Mouse (Mus musculus) spleen, adult 2 months (tissue): Measurements from ENCODE around the gene Ehbp1. TPM values are rescaled to one million over a fixed set of nuclear protein-coding genes. Genes with fewer than 3 reads are reported as not detected.

Experiments
- DNase-seq, 2 experiments: peaks; one replicate each; pipeline versions ENCODE4 v3.0.0 to v3.0.0-alpha.2; 2012 to 2021; ENCODE audit warnings: low spot score in 2 of 2, low read depth in 1 of 2
- H3K27ac ChIP-seq: fragments of 200-500 bp; 2 replicates; pipeline ENCODE4 v1.5.1; 2012; ENCODE audit warnings: low read length, inconsistent platforms; ENCODE audit not compliant: insufficient read depth
- H3K27me3 ChIP-seq: fragments of 200-500 bp; 2 replicates; pipeline ENCODE4 v1.6.1; 2012; ENCODE audit warnings: mild to moderate bottlenecking, moderate library complexity, low read length, inconsistent platforms; ENCODE audit not compliant: control insufficient read depth, insufficient read depth
- H3K36me3 ChIP-seq: fragments of 200-500 bp; 2 replicates; pipeline ENCODE4 v1.6.1; 2012; ENCODE audit warnings: mild to moderate bottlenecking, low read length, inconsistent platforms; ENCODE audit not compliant: control insufficient read depth, insufficient read depth
- H3K4me1 ChIP-seq: fragments of 200-500 bp; 2 replicates; pipeline ENCODE4 v1.6.1; 2011; ENCODE audit warnings: inconsistent platforms; ENCODE audit not compliant: control insufficient read depth, insufficient read depth, insufficient read length
- H3K4me3 ChIP-seq: fragments of 200-500 bp; 2 replicates; pipeline ENCODE4 v1.5.1; 2011; ENCODE audit warnings: mild to moderate bottlenecking, inconsistent platforms; ENCODE audit not compliant: insufficient read depth, insufficient read length; ENCODE audit errors: extremely low read depth
- CTCF ChIP-seq: fragments of 200-500 bp; IDR thresholded peaks from 2 replicates; pipeline ENCODE4 v1.5.1; 2011; ENCODE audit warnings: mild to moderate bottlenecking, inconsistent platforms; ENCODE audit not compliant: insufficient read depth, insufficient read length, insufficient replicate concordance; ENCODE audit errors: extremely low read depth
- POLR2A ChIP-seq: fragments of 200-500 bp; IDR thresholded peaks from 2 replicates; pipeline ENCODE4 v1.6.1; 2011; ENCODE audit warnings: low read depth, low read length, inconsistent platforms
- WGBS: fragments of 180-500 bp; shearing (Covaris S2); methylation state at CpG from one replicate; pipeline ENCODE4 v1.1.7; 2018; 5-methylcytosine and 5-hydroxymethylcytosine counted together
- polyA plus RNA-seq: library from polyadenylated mRNA; depleted of rRNA; stranded (reverse); fragments of >200 nt; gene quantifications from 2 replicates; pipeline ENCODE4 v1.2.3, GENCODE M21; 2012

Ehbp1 gene
- polyA plus RNA-seq, 1 experiment: 0.36 TPM

DNA sequence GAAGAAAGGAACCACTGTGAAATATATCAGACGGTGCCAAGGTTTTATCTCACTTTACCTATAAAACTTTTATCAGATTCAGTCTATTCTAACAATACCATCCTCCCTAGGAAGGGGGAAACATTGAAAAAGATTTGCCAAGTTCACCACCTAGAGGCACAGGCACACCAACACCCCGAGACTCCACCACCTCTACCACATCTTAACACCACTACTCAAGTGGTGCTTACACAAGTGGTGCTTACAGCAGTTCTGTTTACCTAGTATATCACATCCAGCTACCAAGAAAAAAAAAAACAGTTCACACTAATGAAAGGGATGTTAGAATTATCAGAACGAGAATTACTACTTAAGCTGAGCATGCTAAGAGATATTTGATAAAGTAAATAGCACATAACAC lies 152.1 kb downstream of the Ehbp1 start:
- H3K27me3 ChIP-seq: no peaks in the 10 kb centered on the region
- DNase-seq: no peak
- no peak for TF ChIP-seq CTCF
- TF ChIP-seq POLR2A: no peak
- H3K36me3 ChIP-seq: no peaks in the 10 kb centered on the region
- H3K4me1 ChIP-seq: no peaks in the 10 kb centered on the region
- H3K27ac ChIP-seq: no peak overlapping the region
- no peak overlapping the region for H3K4me3 ChIP-seq
- WGBS: 85% methylated on average over 3 of the region's 3 CpGs

GRCm38 (mm10) chr11:22181530-22182501 lies 160.3 kb downstream of the Ehbp1 start:
- no peak overlapping the region for H3K27ac ChIP-seq
- no peak for DNase-seq
- WGBS: 85% methylated on average over 8 of the region's 8 CpGs

GRCm38 (mm10) chr11:22180146-22180545 lies 161.9 kb downstream of the Ehbp1 start:
- Histone ChIP-seq H3K36me3 (no peaks in the 10 kb centered on the region), H3K27ac (no peak overlapping the region), H3K4me3 (no peak overlapping the region), H3K4me1 (no peaks in the 10 kb centered on the region), H3K27me3 (no peaks in the 10 kb centered on the region)
- TF ChIP-seq POLR2A: no peak
- no peak for TF ChIP-seq CTCF
- DNase-seq: no peak

More at GRCm38 (mm10) chr11:22181530-22182501, 160.3 kb downstream of the Ehbp1 start:
- Histone ChIP-seq H3K36me3 (no peaks in the 10 kb centered on the region), H3K4me1 (no peaks in the 10 kb centered on the region), H3K27me3 (no peaks in the 10 kb centered on the region), H3K4me3 (no peak overlapping the region)
- TF ChIP-seq CTCF: no peak
- no peak for TF ChIP-seq POLR2A

DNA sequence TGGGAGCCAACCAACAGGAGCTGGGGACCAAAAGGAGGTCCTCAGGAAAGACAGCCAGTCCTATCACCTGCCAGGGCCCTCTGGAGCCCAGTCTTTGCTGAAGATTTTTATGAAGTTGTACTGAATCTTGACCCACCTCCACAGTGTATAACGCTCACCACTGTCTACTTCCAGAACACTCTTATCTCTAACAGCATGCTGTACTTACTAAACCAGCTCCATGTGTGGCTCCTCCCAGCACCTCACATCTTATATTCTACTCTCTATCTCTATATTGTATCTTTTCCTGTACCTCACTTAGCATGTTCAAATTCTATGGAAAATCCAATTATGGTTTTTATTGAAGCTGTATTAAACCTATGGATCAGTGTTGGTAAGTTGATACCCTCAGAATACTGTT lies 163.5 kb downstream of the Ehbp1 start:
- WGBS: 96% methylated on average over 1 of the region's 1 CpGs
- H3K27ac ChIP-seq: no peak overlapping the region
- DNase-seq: no peak

DNA sequence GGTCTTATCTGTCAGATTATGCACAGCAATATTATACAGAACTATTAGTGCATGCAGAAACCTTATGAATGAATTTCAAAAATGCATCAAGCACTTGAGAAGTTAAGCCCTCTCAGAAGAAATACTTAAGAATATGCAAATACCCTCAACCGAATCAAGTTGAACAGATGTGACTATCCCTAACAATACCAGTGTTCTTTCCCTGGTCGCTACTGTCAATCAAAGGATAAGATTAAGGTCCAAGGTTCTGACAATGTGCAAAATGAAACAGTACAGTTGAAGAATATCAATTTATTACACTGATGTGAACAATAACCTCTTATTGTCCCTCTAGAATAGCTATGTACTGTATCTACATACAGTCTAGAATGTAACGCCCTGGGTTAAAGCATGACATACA lies 167.8 kb downstream of the Ehbp1 start:
- 95% methylated on average over 3 of the region's 3 CpGs for WGBS
- H3K27ac ChIP-seq: no peak overlapping the region
- TF ChIP-seq POLR2A (no peak), CTCF (no peak)

More for the DNA sequence above, 163.5 kb downstream of the Ehbp1 start:
- Histone ChIP-seq H3K4me3 (no peak overlapping the region), H3K36me3 (no peaks in the 10 kb centered on the region), H3K27me3 (no peaks in the 10 kb centered on the region), H3K4me1 (no peaks in the 10 kb centered on the region)
- TF ChIP-seq POLR2A (no peak), CTCF (no peak)

DNA sequence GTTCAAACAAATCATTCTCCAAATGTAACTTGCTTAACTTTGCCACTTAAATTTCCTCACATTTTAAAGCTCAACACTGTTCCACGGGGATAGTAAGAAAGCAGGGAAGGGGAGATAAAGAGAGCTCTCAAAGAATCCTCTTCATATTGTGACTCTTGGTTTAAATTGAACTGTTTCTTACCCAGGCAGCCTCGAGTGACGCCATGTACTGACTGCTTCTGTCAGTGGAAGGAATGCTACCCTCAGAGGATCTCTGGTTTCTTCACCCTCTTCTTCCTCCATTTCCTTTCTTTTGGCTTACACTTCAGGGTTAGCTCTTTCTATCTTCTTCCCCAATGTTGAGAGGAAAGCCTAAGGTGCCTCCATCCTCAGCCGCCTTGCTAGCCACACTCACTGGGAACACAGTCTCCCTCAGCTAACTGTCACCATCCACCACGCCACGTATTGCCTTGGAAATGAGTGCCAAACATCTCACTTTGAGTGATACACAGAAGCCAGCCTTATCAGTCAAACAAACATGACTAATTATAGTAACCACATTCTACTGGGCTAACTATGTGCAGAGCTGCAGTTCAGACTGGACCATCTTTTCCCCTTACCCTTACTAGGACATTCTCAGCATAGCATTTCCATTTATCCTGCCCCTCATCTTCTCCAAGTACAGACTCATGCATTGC lies 171.0 kb downstream of the Ehbp1 start:
- 83% methylated on average over 6 of the region's 6 CpGs for WGBS
- Histone ChIP-seq H3K27me3 (no peaks in the 10 kb centered on the region), H3K36me3 (no peaks in the 10 kb centered on the region), H3K4me1 (no peaks in the 10 kb centered on the region), H3K4me3 (no peak overlapping the region), H3K27ac (no peak overlapping the region)
- no peak for TF ChIP-seq CTCF
- TF ChIP-seq POLR2A: no peak
- no peak for DNase-seq

More for the DNA sequence above, 167.8 kb downstream of the Ehbp1 start:
- Histone ChIP-seq H3K27me3 (no peaks in the 10 kb centered on the region), H3K4me3 (no peak overlapping the region), H3K4me1 (no peaks in the 10 kb centered on the region), H3K36me3 (no peaks in the 10 kb centered on the region)
- no peak for DNase-seq

GRCm38 (mm10) chr11:22157882-22158281 lies 184.2 kb downstream of the Ehbp1 start:
- Histone ChIP-seq H3K4me1 (no peaks in the 10 kb centered on the region), H3K4me3 (no peak overlapping the region), H3K27me3 (no peaks in the 10 kb centered on the region), H3K27ac (no peak overlapping the region), H3K36me3 (no peaks in the 10 kb centered on the region)
- 84% methylated on average over 4 of the region's 4 CpGs for WGBS
- TF ChIP-seq POLR2A: no peak
- no peak for TF ChIP-seq CTCF
- DNase-seq: no peak
